Mouse (Mus musculus) small intestine, adult 2 months (tissue): ENCODE results near the gene Cnep1r1. TPM values are rescaled to one million over a fixed set of nuclear protein-coding genes. Genes with fewer than 3 reads are reported as not detected.

Experiments
- H3K27ac ChIP-seq: fragments of 200-500 bp; 2 replicates; pipeline ENCODE4 v1.5.1; 2012; ENCODE audit warnings: low read depth, low read length, control low read depth, inconsistent platforms; ENCODE audit not compliant: insufficient read depth
- H3K27me3 ChIP-seq: fragments of 200-500 bp; 2 replicates; pipeline ENCODE4 v1.6.1; 2012; ENCODE audit warnings: mild to moderate bottlenecking, moderate library complexity, low read length, inconsistent platforms; ENCODE audit not compliant: control insufficient read depth, insufficient read depth
- H3K36me3 ChIP-seq: fragments of 200-500 bp; 2 replicates; pipeline ENCODE4 v1.6.1; 2012; ENCODE audit warnings: mild to moderate bottlenecking, low read length, control low read depth, inconsistent platforms; ENCODE audit not compliant: control insufficient read depth, insufficient read depth
- H3K4me1 ChIP-seq: fragments of 200-500 bp; 2 replicates; pipeline ENCODE4 v1.6.1; 2012; ENCODE audit warnings: low read length, inconsistent platforms, mixed read lengths; ENCODE audit not compliant: control insufficient read depth, insufficient read depth, insufficient read length
- H3K4me3 ChIP-seq: fragments of 200-500 bp; 2 replicates; pipeline ENCODE4 v1.5.1; 2012; ENCODE audit warnings: low read depth, mild to moderate bottlenecking, control low read depth, inconsistent platforms, low read length, moderate library complexity
- CTCF ChIP-seq: fragments of 200-500 bp; IDR thresholded peaks from 2 replicates; pipeline ENCODE4 v1.5.1; 2012; ENCODE audit warnings: low read depth, mild to moderate bottlenecking, control low read depth, inconsistent platforms, low read length, moderate library complexity, mixed read lengths; ENCODE audit not compliant: insufficient replicate concordance, insufficient read length; ENCODE audit errors: extremely low read depth
- POLR2A ChIP-seq: fragments of 200-500 bp; IDR thresholded peaks from 2 replicates; pipeline ENCODE4 v1.6.1; 2012; ENCODE audit warnings: low read depth, mild to moderate bottlenecking, control low read depth, inconsistent platforms, low read length, moderate library complexity
- WGBS: fragments of 180-500 bp; shearing (Covaris S2); methylation state at CpG from one replicate; pipeline ENCODE4 v1.1.7; 2018; 5-methylcytosine and 5-hydroxymethylcytosine counted together
- polyA plus RNA-seq: library from polyadenylated mRNA; depleted of rRNA; stranded (reverse); fragments of >200 nt; gene quantifications from 2 replicates; pipeline ENCODE4 v1.2.3, GENCODE M21; 2012; rRNA removed

The Cnep1r1 gene
- 3.5 and 8.4 TPM in 2 replicates for polyA plus RNA-seq

GRCm38 (mm10) chr8:88118456-88119036 lies at the start of gene Cnep1r1:
Gene Cnep1r1, plus strand, starts transcription at chr8:88118769.
- Histone ChIP-seq H3K4me3 (peak within 1 kb of the TSS; percentile 99), H3K27me3 (no peaks in the 10 kb centered on the region), H3K4me1 (peaks cover 3% of the 10 kb centered on the region; the same call in 1 of the 2 replicates), H3K36me3 (peaks cover 4% of the 10 kb centered on the region), H3K27ac (peak within 1 kb of the TSS; percentile 83)
- peak; percentile 63; the same call in 1 of the 2 replicates for TF ChIP-seq CTCF
- TF ChIP-seq POLR2A: peak; percentile 80; the same call in 1 of the 2 replicates
- WGBS: under 1% methylated on average over 49 of the region's 49 CpGs

- 46% methylated on average over 5 of the region's 5 CpGs for WGBS
- no peak overlapping the region for H3K27ac ChIP-seq
- H3K27me3 ChIP-seq: no peaks in the 10 kb centered on the region
- H3K4me3 ChIP-seq: no peak overlapping the region
- H3K4me1 ChIP-seq: no peaks in the 10 kb centered on the region
- no peaks in the 10 kb centered on the region for H3K36me3 ChIP-seq
- no peak for TF ChIP-seq POLR2A
- no peak for TF ChIP-seq CTCF
Measured at GRCm38 (mm10) chr8:88082183-88082582, 36.4 kb upstream of the Cnep1r1 start.

GRCm38 (mm10) chr8:88088006-88088405 lies 30.6 kb upstream of the Cnep1r1 start:
- Histone ChIP-seq H3K27me3 (no peaks in the 10 kb centered on the region), H3K27ac (no peak overlapping the region), H3K4me3 (no peak overlapping the region), H3K36me3 (no peaks in the 10 kb centered on the region), H3K4me1 (no peaks in the 10 kb centered on the region)
- TF ChIP-seq CTCF (no peak), POLR2A (no peak)

GRCm38 (mm10) chr8:88091661-88092060 lies 26.9 kb upstream of the Cnep1r1 start:
- Histone ChIP-seq H3K27me3 (no peaks in the 10 kb centered on the region), H3K36me3 (no peaks in the 10 kb centered on the region), H3K4me3 (no peak overlapping the region), H3K4me1 (no peaks in the 10 kb centered on the region), H3K27ac (no peak overlapping the region)
- WGBS: 81% methylated on average over 2 of the region's 2 CpGs
- TF ChIP-seq CTCF (no peak), POLR2A (no peak)

- Histone ChIP-seq H3K36me3 (no peaks in the 10 kb centered on the region), H3K27ac (no peak overlapping the region), H3K4me1 (no peaks in the 10 kb centered on the region), H3K27me3 (no peaks in the 10 kb centered on the region), H3K4me3 (no peak overlapping the region)
- WGBS: 83% methylated on average over 4 of the region's 4 CpGs
- TF ChIP-seq CTCF: no peak
Measured at GRCm38 (mm10) chr8:88093367-88093766, 25.2 kb upstream of the Cnep1r1 start.

- no peak for TF ChIP-seq CTCF
- no peak for TF ChIP-seq POLR2A
- H3K27me3 ChIP-seq: no peaks in the 10 kb centered on the region
- WGBS: 70% methylated on average over 4 of the region's 4 CpGs
Measured at GRCm38 (mm10) chr8:88098856-88099255, 19.7 kb upstream of the Cnep1r1 start.

GRCm38 (mm10) chr8:88099526-88099925 lies 19.0 kb upstream of the Cnep1r1 start:
- Histone ChIP-seq H3K27me3 (no peaks in the 10 kb centered on the region), H3K4me3 (no peak overlapping the region), H3K27ac (no peak overlapping the region), H3K36me3 (no peaks in the 10 kb centered on the region), H3K4me1 (no peaks in the 10 kb centered on the region)
- WGBS: 2% methylated on average over 1 of the region's 1 CpGs
- TF ChIP-seq CTCF (peak; percentile 56; the same call in 1 of the 2 replicates), POLR2A (no peak)

More at GRCm38 (mm10) chr8:88098856-88099255, 19.7 kb upstream of the Cnep1r1 start:
- no peak overlapping the region for H3K27ac ChIP-seq
- H3K36me3 ChIP-seq: no peaks in the 10 kb centered on the region
- H3K4me1 ChIP-seq: no peaks in the 10 kb centered on the region
- no peak overlapping the region for H3K4me3 ChIP-seq
